Mouse (Mus musculus) forebrain, embryonic 11.5 days (tissue): ENCODE data around the gene Ikzf5. TPM values are rescaled to one million over a fixed set of nuclear protein-coding genes. Genes with fewer than 3 reads are reported as not detected.

ENCODE experiments used
- ATAC-seq: fragments of 200-750 bp; cut with Nextera tagmentation; replicated peaks from 2 replicates; pipeline ENCODE4 v1.8.0; 2017; ENCODE audit warnings: moderate TSS enrichment; ENCODE audit not compliant: low FRiP score
- DNase-seq: peaks from one replicate; pipeline ENCODE4 v3.0.0-alpha.2; 2017; ENCODE audit warnings: low spot score
- H3K27ac ChIP-seq: fragments of 300-500 bp; sonication (generic); 2 replicates; pipeline ENCODE4 v1.5.1; 2014; ENCODE audit warnings: low read depth, low read length
- H3K27me3 ChIP-seq: fragments of 300-500 bp; sonication (generic); 2 replicates; pipeline ENCODE4 v1.6.1; 2014; ENCODE audit warnings: mild to moderate bottlenecking, low read length, mixed read lengths; ENCODE audit not compliant: control insufficient read depth, insufficient read depth
- H3K36me3 ChIP-seq: fragments of 300-500 bp; sonication (generic); 2 replicates; pipeline ENCODE4 v1.6.1; 2014; ENCODE audit warnings: mild to moderate bottlenecking, low read length, moderate library complexity, mixed read lengths; ENCODE audit not compliant: control insufficient read depth, insufficient read depth
- H3K4me1 ChIP-seq: fragments of 300-500 bp; sonication (generic); replicated peaks from 2 replicates; pipeline ENCODE4 v1.6.1; 2014; ENCODE audit warnings: low read length, mixed read lengths; ENCODE audit not compliant: control insufficient read depth, insufficient read depth
- H3K4me2 ChIP-seq: fragments of 300-500 bp; sonication (generic); 2 replicates; pipeline ENCODE4 v1.6.1; 2014; ENCODE audit warnings: low read depth, mild to moderate bottlenecking, low read length, moderate library complexity, mixed read lengths; ENCODE audit not compliant: severe bottlenecking
- H3K4me3 ChIP-seq: fragments of 300-500 bp; sonication (generic); 2 replicates; pipeline ENCODE4 v1.5.1; 2014; ENCODE audit warnings: low read depth, low read length
- H3K9ac ChIP-seq: fragments of 300-500 bp; sonication (generic); 2 replicates; pipeline ENCODE4 v1.6.1; 2014; ENCODE audit warnings: low read length
- H3K9me3 ChIP-seq: fragments of 300-500 bp; sonication (generic); 2 replicates; pipeline ENCODE4 v1.6.1; 2016; ENCODE audit warnings: low read length, mixed read lengths; ENCODE audit not compliant: control insufficient read depth
- WGBS: fragments of 180-500 bp; shearing (Covaris S2); extraction: QIAGEN DNeasy Blood & Tissue Kit; methylation state at CpG from one replicate; pipeline ENCODE4 v1.1.7; 2014; 5-methylcytosine and 5-hydroxymethylcytosine counted together
- polyA plus RNA-seq: library from polyadenylated mRNA; unstranded; fragments of >200 nt; fragmentation: Nextera tagmentation; extraction: Ambion mirVana; gene quantifications from 2 replicates; pipeline ENCODE4 v1.2.1, GENCODE M21; 2014

The Ikzf5 gene
- polyA plus RNA-seq, 1 experiment from 2014 or later: 24.7 TPM

DNA sequence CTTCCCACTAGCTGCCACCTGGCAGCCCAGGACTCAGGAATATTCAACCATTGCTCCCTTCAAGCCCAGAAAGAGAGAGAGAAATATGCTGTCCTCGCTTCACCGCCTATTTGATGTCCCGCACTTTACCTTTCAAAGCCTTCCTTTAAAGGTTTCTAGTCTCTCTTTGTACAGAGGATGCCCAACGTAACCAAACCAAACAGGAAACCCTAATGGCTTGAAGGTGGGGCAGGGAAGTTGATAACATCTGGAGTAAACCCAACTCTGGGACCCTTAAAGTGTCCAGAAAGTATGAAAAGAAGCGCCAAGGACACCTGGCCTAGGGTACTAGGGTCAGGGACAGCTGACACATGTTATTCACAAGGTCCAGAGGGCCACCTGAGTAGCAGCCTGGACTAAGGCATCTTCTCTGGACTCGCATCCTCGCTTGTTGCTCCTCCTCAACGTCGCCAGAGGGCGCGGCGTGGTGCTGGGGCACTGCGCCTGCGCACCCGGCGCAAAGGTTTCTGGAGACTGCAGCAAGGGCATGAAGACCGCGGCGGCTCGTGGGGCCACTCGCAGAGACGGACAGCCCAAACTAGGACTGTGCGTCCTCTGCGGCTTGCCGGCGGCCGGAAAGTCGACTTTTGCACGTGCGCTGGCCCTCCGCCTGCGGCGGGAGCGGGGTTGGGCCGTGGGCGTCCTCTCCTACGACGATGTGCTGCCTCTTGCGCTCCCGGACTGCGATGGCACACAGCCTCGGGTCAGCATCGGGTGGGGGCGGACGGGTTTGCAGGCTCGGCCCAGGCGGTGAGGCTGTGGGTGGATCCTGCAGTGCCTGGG is 39.5 kb downstream of the Ikzf5 start, which contains the start of gene Pstk:
TSS of gene Pstk (plus strand) at position 494 of the 822 bp plus-strand sequence.
- Histone ChIP-seq H3K9me3 (no peaks in the 10 kb centered on the region), H3K4me2 (peak within 1 kb of the TSS; percentile 82), H3K9ac (peak within 1 kb of the TSS; percentile 96), H3K27me3 (no peaks in the 10 kb centered on the region), H3K27ac (peak within 1 kb of the TSS; percentile 68), H3K36me3 (no peaks in the 10 kb centered on the region; the same call in 1 of the 2 replicates), H3K4me3 (peak within 1 kb of the TSS; percentile 73), H3K4me1 (no peaks in the 10 kb centered on the region)
- DNase-seq (peak; percentile 94), ATAC-seq (peak; percentile 95)
- 5% methylated on average over 47 of the region's 47 CpGs for WGBS

- 95% methylated on average over 8 of the region's 8 CpGs for WGBS
- no peaks in the 10 kb centered on the region for H3K36me3 ChIP-seq
- no peaks in the 10 kb centered on the region for H3K9me3 ChIP-seq
- no peak overlapping the region for H3K4me2 ChIP-seq
- H3K27me3 ChIP-seq: no peaks in the 10 kb centered on the region
- no peak overlapping the region for H3K27ac ChIP-seq
- H3K9ac ChIP-seq: no peak overlapping the region
- DNase-seq (no peak), ATAC-seq (no peak)
- H3K4me1 ChIP-seq: peaks cover 5% of the 10 kb centered on the region; the same call in 1 of the 2 replicates
- no peak overlapping the region for H3K4me3 ChIP-seq
These were observed 46.2 kb downstream of the Ikzf5 start for GRCm38 (mm10) chr7:131364131-131364530.

- Histone ChIP-seq H3K4me1 (peaks cover 5% of the 10 kb centered on the region; the same call in 1 of the 2 replicates), H3K4me2 (peak within 1 kb of the TSS; percentile 95), H3K27me3 (no peaks in the 10 kb centered on the region), H3K9ac (peak within 1 kb of the TSS; percentile 96), H3K27ac (peak within 1 kb of the TSS; percentile 82), H3K9me3 (no peaks in the 10 kb centered on the region), H3K4me3 (peak within 1 kb of the TSS; percentile 78), H3K36me3 (no peaks in the 10 kb centered on the region)
- peak; percentile 96 for ATAC-seq
- under 1% methylated on average over 55 of the region's 55 CpGs for WGBS
- peak; percentile 98 for DNase-seq
These were observed 47.6 kb downstream of the Ikzf5 start, which contains the start of gene 2310057M21Rik for GRCm38 (mm10) chr7:131362615-131363300. 2310057M21Rik (minus strand) TSS chr7:131362759.

- no peaks in the 10 kb centered on the region; the same call in 1 of the 2 replicates for H3K36me3 ChIP-seq
- ATAC-seq (peak; percentile 80), DNase-seq (no peak)
- WGBS: under 1% methylated on average over 35 of the region's 35 CpGs
- peak overlapping the region; percentile 96 for H3K9ac ChIP-seq
- peak overlapping the region; percentile 78 for H3K4me3 ChIP-seq
- H3K9me3 ChIP-seq: no peaks in the 10 kb centered on the region
- peak overlapping the region; percentile 95 for H3K4me2 ChIP-seq
- peak overlapping the region; percentile 70 for H3K27ac ChIP-seq
- no peaks in the 10 kb centered on the region for H3K27me3 ChIP-seq
- peaks cover 5% of the 10 kb centered on the region; the same call in 1 of the 2 replicates for H3K4me1 ChIP-seq
These were observed 48.1 kb downstream of the Ikzf5 start for GRCm38 (mm10) chr7:131362269-131362614.

DNA sequence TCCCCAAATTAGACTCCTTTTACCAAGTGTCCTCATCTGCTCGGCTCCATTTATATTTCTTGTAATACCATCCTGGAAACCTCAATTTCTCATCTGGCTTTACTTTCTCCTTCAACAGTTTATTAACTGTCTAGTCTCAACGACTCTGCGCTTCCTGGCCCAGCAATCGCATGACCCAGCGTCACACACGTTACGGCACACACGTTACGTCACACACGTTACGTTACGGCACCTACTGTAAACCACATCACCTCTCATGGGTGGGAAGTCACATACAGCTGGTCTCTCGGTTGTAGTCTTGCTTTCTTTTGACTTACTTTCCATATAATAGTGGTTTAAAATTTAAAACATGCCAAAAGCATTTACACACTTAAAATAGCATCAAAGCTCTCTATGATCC is 54.2 kb downstream of the Ikzf5 start:
- Histone ChIP-seq H3K9ac (no peak overlapping the region), H3K27me3 (no peaks in the 10 kb centered on the region), H3K9me3 (no peaks in the 10 kb centered on the region), H3K27ac (no peak overlapping the region), H3K4me2 (no peak overlapping the region), H3K4me1 (no peaks in the 10 kb centered on the region), H3K4me3 (no peak overlapping the region), H3K36me3 (peaks cover 4% of the 10 kb centered on the region; the same call in 1 of the 2 replicates)
- DNase-seq (no peak), ATAC-seq (no peak)
- WGBS: 97% methylated on average over 13 of the region's 13 CpGs

GRCm38 (mm10) chr7:131345856-131346541 is 64.3 kb downstream of the Ikzf5 start:
- Histone ChIP-seq H3K4me2 (no peak overlapping the region), H3K36me3 (peaks cover 3% of the 10 kb centered on the region)
- no peak for ATAC-seq

More at GRCm38 (mm10) chr7:131345856-131346541, 64.3 kb downstream of the Ikzf5 start:
- Histone ChIP-seq H3K9me3 (no peaks in the 10 kb centered on the region), H3K27ac (no peak overlapping the region), H3K4me3 (no peak overlapping the region), H3K4me1 (no peaks in the 10 kb centered on the region), H3K27me3 (no peaks in the 10 kb centered on the region), H3K9ac (no peak overlapping the region)
- WGBS: 86% methylated on average over 7 of the region's 7 CpGs
- no peak for DNase-seq

Other genes starting within 250 kb of the Ikzf5 start
- gene 5430419D17Rik, start 236.1 kb downstream of the Ikzf5 start, polyA plus RNA-seq: not detected in 2 replicates
- gene Cuzd1, start 88.2 kb downstream of the Ikzf5 start, polyA plus RNA-seq: not detected in 2 replicates
- gene Fam24b, start 81.0 kb downstream of the Ikzf5 start, polyA plus RNA-seq: not detected in 2 replicates
- not detected in 2 replicates for gene Fam24a, start 76.7 kb downstream of the Ikzf5 start, polyA plus RNA-seq
- gene 2310057M21Rik, start 47.8 kb downstream of the Ikzf5 start, polyA plus RNA-seq: 18.5 and 21.3 TPM in 2 replicates
- gene Pstk, start 39.4 kb downstream of the Ikzf5 start, polyA plus RNA-seq: 54.4 and 57.3 TPM in 2 replicates
- gene Acadsb, start 80 bp upstream of the Ikzf5 start, polyA plus RNA-seq: 74.1 and 74.6 TPM in 2 replicates
- gene Hmx3, start 132.3 kb upstream of the Ikzf5 start, polyA plus RNA-seq: 0.29 and 0.31 TPM in 2 replicates
- 0.61 and 0.68 TPM in 2 replicates for gene Hmx2, start 138.3 kb upstream of the Ikzf5 start, polyA plus RNA-seq
- gene Bub3, start 149.7 kb upstream of the Ikzf5 start, polyA plus RNA-seq: 256 and 281 TPM in 2 replicates